Mouse (Mus musculus): Measurements from ENCODE around the gene Dennd1b.

The Dennd1b gene

GRCm38 (mm10) chr1:139122626-139123025, 159.4 kb downstream of the Dennd1b start:
- in situ Hi-C loops (cut with MboI; ENCODE audit: low pct_unique_long_range_greater_than_20kb in 1 of 2, low sequenced_read_pairs in 2 of 2, unreplicated experiment in 1 of 2): no loop called here

- in situ Hi-C loops (cut with MboI; ENCODE audit: low pct_unique_long_range_greater_than_20kb in 1 of 2, low sequenced_read_pairs in 2 of 2, unreplicated experiment in 1 of 2): no loop called here
Measured at GRCm38 (mm10) chr1:139139644-139140043, 176.4 kb downstream of the Dennd1b start.

- in situ Hi-C loops (cut with MboI; ENCODE audit: low pct_unique_long_range_greater_than_20kb in 1 of 2, low sequenced_read_pairs in 2 of 2, unreplicated experiment in 1 of 2): no loop called here
Measured at GRCm38 (mm10) chr1:139145516-139145915, 182.3 kb downstream of the Dennd1b start.

- in situ Hi-C loops (cut with MboI; ENCODE audit: low pct_unique_long_range_greater_than_20kb in 1 of 2, low sequenced_read_pairs in 2 of 2, unreplicated experiment in 1 of 2): no loop called here
Measured at GRCm38 (mm10) chr1:139146306-139146705, 183.1 kb downstream of the Dennd1b start.

- in situ Hi-C loops (cut with MboI; ENCODE audit: low pct_unique_long_range_greater_than_20kb in 1 of 2, low sequenced_read_pairs in 2 of 2, unreplicated experiment in 1 of 2): loop anchor here (25.0 kb wide), 1 partner anchor 316 kb away; the partner anchor contains the start of gene Lhx9 (in 2 of the 2)
Measured at GRCm38 (mm10) chr1:139153006-139153405, 189.8 kb downstream of the Dennd1b start.

- in situ Hi-C loops (cut with MboI; ENCODE audit: low pct_unique_long_range_greater_than_20kb in 1 of 2, low sequenced_read_pairs in 2 of 2, unreplicated experiment in 1 of 2): loop anchor here (25.0 kb wide), 1 partner anchor 316 kb away; the partner anchor contains the start of gene Lhx9 (in 2 of the 2)
Measured at GRCm38 (mm10) chr1:139153493-139153892, 190.3 kb downstream of the Dennd1b start.

- in situ Hi-C loops (cut with MboI; ENCODE audit: low pct_unique_long_range_greater_than_20kb in 1 of 2, low sequenced_read_pairs in 2 of 2, unreplicated experiment in 1 of 2): loop anchor here (25.0 kb wide), 1 partner anchor 319 kb away; the partner anchor contains the start of gene Lhx9 (in 2 of the 2)
Measured at GRCm38 (mm10) chr1:139156397-139156796, 193.2 kb downstream of the Dennd1b start.

GRCm38 (mm10) chr1:139161619-139162018, 198.4 kb downstream of the Dennd1b start:
- in situ Hi-C loops (cut with MboI; ENCODE audit: low pct_unique_long_range_greater_than_20kb in 1 of 2, low sequenced_read_pairs in 2 of 2, unreplicated experiment in 1 of 2): loop anchor here (25.0 kb wide), 1 partner anchor 324 kb away; the partner anchor contains the start of gene Lhx9 (in 2 of the 2)

- in situ Hi-C loops (cut with MboI; ENCODE audit: low pct_unique_long_range_greater_than_20kb in 1 of 2, low sequenced_read_pairs in 2 of 2, unreplicated experiment in 1 of 2): loop anchor here (25.0 kb wide), 1 partner anchor 326 kb away; the partner anchor contains the start of gene Lhx9 (in 2 of the 2)
Measured at GRCm38 (mm10) chr1:139162814-139163213, 199.6 kb downstream of the Dennd1b start.

GRCm38 (mm10) chr1:139174058-139174832, 211.0 kb downstream of the Dennd1b start:
- in situ Hi-C loops (cut with MboI; ENCODE audit: low pct_unique_long_range_greater_than_20kb in 1 of 2, low sequenced_read_pairs in 2 of 2, unreplicated experiment in 1 of 2): loop anchor here (25.0 kb wide), 1 partner anchor 337 kb away; the partner anchor contains the start of gene Lhx9 (in 2 of the 2)

- in situ Hi-C loops (cut with MboI; ENCODE audit: low pct_unique_long_range_greater_than_20kb in 1 of 2, low sequenced_read_pairs in 2 of 2, unreplicated experiment in 1 of 2): no loop called here
Measured at GRCm38 (mm10) chr1:139179707-139180106, 216.5 kb downstream of the Dennd1b start.

- in situ Hi-C loops (cut with MboI; ENCODE audit: low pct_unique_long_range_greater_than_20kb in 1 of 2, low sequenced_read_pairs in 2 of 2, unreplicated experiment in 1 of 2): no loop called here
Measured at GRCm38 (mm10) chr1:139180481-139181149, 217.4 kb downstream of the Dennd1b start.

GRCm38 (mm10) chr1:139192635-139193034, 229.4 kb downstream of the Dennd1b start:
- in situ Hi-C loops (cut with MboI; ENCODE audit: low pct_unique_long_range_greater_than_20kb in 1 of 2, low sequenced_read_pairs in 2 of 2, unreplicated experiment in 1 of 2): no loop called here

GRCm38 (mm10) chr1:139194011-139194410, 230.8 kb downstream of the Dennd1b start:
- in situ Hi-C loops (cut with MboI; ENCODE audit: low pct_unique_long_range_greater_than_20kb in 1 of 2, low sequenced_read_pairs in 2 of 2, unreplicated experiment in 1 of 2): no loop called here

- in situ Hi-C loops (cut with MboI; ENCODE audit: low pct_unique_long_range_greater_than_20kb in 1 of 2, low sequenced_read_pairs in 2 of 2, unreplicated experiment in 1 of 2): no loop called here
Measured at GRCm38 (mm10) chr1:139194428-139195028, 231.3 kb downstream of the Dennd1b start.

GRCm38 (mm10) chr1:139203026-139203425, 239.8 kb downstream of the Dennd1b start:
- in situ Hi-C loops (cut with MboI; ENCODE audit: low pct_unique_long_range_greater_than_20kb in 1 of 2, low sequenced_read_pairs in 2 of 2, unreplicated experiment in 1 of 2): no loop called here

- in situ Hi-C loops (cut with MboI; ENCODE audit: low pct_unique_long_range_greater_than_20kb in 1 of 2, low sequenced_read_pairs in 2 of 2, unreplicated experiment in 1 of 2): no loop called here
Measured at GRCm38 (mm10) chr1:139206259-139206658, 243.0 kb downstream of the Dennd1b start.

- in situ Hi-C loops (cut with MboI; ENCODE audit: low pct_unique_long_range_greater_than_20kb in 1 of 2, low sequenced_read_pairs in 2 of 2, unreplicated experiment in 1 of 2): no loop called here
Measured at GRCm38 (mm10) chr1:139209796-139210195, 246.6 kb downstream of the Dennd1b start.

GRCm38 (mm10) chr1:139210505-139210904, 247.3 kb downstream of the Dennd1b start:
- in situ Hi-C loops (cut with MboI; ENCODE audit: low pct_unique_long_range_greater_than_20kb in 1 of 2, low sequenced_read_pairs in 2 of 2, unreplicated experiment in 1 of 2): no loop called here
